Mouse (Mus musculus) central nervous system, embryonic 11.5 days (tissue): ENCODE measurements around the gene Vmn2r84. TPM values are rescaled to one million over a fixed set of nuclear protein-coding genes. Genes with fewer than 3 reads are reported as not detected.

Experiments
- polyA plus RNA-seq: library from polyadenylated mRNA; depleted of rRNA; stranded (reverse); fragments of >200 nt; gene quantifications from 2 replicates; pipeline ENCODE4 v1.2.3, GENCODE M21; 2012; rRNA removed

The Vmn2r84 gene
- under 0.01 TPM in 1 of 2 replicates, not detected in the other for polyA plus RNA-seq

DNA sequence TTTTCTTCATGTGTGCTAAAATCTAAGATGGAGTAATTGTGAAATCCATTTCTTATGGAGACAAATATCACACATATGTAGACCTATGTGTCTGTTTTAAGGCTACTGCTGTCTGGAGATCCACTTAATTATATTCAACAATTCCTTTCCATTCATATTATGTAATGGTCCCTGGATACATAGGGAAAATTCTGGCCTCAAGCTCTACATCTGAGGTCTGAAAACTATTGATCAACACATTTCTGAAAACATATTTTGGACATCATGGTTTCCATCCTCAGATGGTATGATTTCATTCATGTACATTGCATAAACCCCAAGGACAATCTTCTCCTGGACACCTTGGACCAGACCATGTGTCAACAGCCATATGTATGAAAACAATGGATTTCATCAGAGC lies at the start of gene Vmn2r84:
TSS of gene Vmn2r84 (minus strand) at position 101 of the 400 bp plus-strand sequence.

DNA sequence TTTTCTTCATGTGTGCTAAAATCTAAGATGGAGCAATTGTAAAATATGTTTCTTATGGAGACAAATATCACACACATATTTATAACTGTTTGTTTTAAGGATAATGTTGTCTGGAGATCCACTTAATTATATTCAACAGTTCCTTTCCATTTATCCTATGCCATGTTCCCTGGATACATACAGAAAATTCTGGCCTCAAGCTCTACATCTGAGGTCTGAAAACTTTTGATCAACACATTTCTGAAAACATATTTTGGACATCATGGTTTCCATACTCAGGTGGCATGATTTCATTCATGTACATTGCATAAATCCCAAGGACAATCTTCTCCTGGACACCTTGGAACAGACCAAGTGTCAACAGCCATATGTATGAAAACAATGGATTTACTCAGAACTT lies 35.5 kb upstream of the Vmn2r84 start, which contains the start of gene Vmn2r85:
TSS of gene Vmn2r85 (minus strand) at position 101 of the 400 bp plus-strand sequence.

Other genes with a start within 250 kb of the Vmn2r84 start
- gene Olfr825, start 227.6 kb downstream of the Vmn2r84 start, polyA plus RNA-seq, result not detected in 2 replicates
- not detected in 2 replicates for gene Olfr826, start 210.1 kb downstream of the Vmn2r84 start, polyA plus RNA-seq
- not detected in 2 replicates for gene Olfr827, start 179.9 kb downstream of the Vmn2r84 start, polyA plus RNA-seq
- 4.0 and 6.9 TPM in 2 replicates for gene Neurod4, start 114.1 kb downstream of the Vmn2r84 start, polyA plus RNA-seq
- 0.47 and 0.53 TPM in 2 replicates for gene Tespa1, start 71.5 kb downstream of the Vmn2r84 start, polyA plus RNA-seq
- gene Vmn2r85, start 35.4 kb upstream of the Vmn2r84 start, polyA plus RNA-seq, result 0.04 TPM in 1 of 2 replicates, not detected in the other
- 0.02 TPM in 1 of 2 replicates, not detected in the other for gene Vmn2r86, start 61.7 kb upstream of the Vmn2r84 start, polyA plus RNA-seq
- gene Vmn2r87, start 103.1 kb upstream of the Vmn2r84 start, polyA plus RNA-seq, result 0.11 and 0.22 TPM in 2 replicates